Mouse (Mus musculus) forebrain, embryonic 11.5 days (tissue): Measurements from ENCODE around the gene Sbf2. TPM values are rescaled to one million over a fixed set of nuclear protein-coding genes. Genes with fewer than 3 reads are reported as not detected.
"Not testable (repeated sequence)": the region's sequence is repeated elsewhere in the genome, so short reads cannot be mapped to it uniquely, and the experiment has no call there.

Experiments
- ATAC-seq: fragments of 200-750 bp; cut with Nextera tagmentation; replicated peaks from 2 replicates; pipeline ENCODE4 v1.8.0; 2017; ENCODE audit warnings: moderate TSS enrichment; ENCODE audit not compliant: low FRiP score
- DNase-seq: peaks from one replicate; pipeline ENCODE4 v3.0.0-alpha.2; 2017; ENCODE audit warnings: low spot score
- H3K27ac ChIP-seq: fragments of 300-500 bp; sonication (generic); 2 replicates; pipeline ENCODE4 v1.5.1; 2014; ENCODE audit warnings: low read depth, low read length
- H3K27me3 ChIP-seq: fragments of 300-500 bp; sonication (generic); 2 replicates; pipeline ENCODE4 v1.6.1; 2014; ENCODE audit warnings: mild to moderate bottlenecking, low read length, mixed read lengths; ENCODE audit not compliant: control insufficient read depth, insufficient read depth
- H3K36me3 ChIP-seq: fragments of 300-500 bp; sonication (generic); 2 replicates; pipeline ENCODE4 v1.6.1; 2014; ENCODE audit warnings: mild to moderate bottlenecking, low read length, moderate library complexity, mixed read lengths; ENCODE audit not compliant: control insufficient read depth, insufficient read depth
- H3K4me1 ChIP-seq: fragments of 300-500 bp; sonication (generic); replicated peaks from 2 replicates; pipeline ENCODE4 v1.6.1; 2014; ENCODE audit warnings: low read length, mixed read lengths; ENCODE audit not compliant: control insufficient read depth, insufficient read depth
- H3K4me2 ChIP-seq: fragments of 300-500 bp; sonication (generic); 2 replicates; pipeline ENCODE4 v1.6.1; 2014; ENCODE audit warnings: low read depth, mild to moderate bottlenecking, low read length, moderate library complexity, mixed read lengths; ENCODE audit not compliant: severe bottlenecking
- H3K4me3 ChIP-seq: fragments of 300-500 bp; sonication (generic); 2 replicates; pipeline ENCODE4 v1.5.1; 2014; ENCODE audit warnings: low read depth, low read length
- H3K9ac ChIP-seq: fragments of 300-500 bp; sonication (generic); 2 replicates; pipeline ENCODE4 v1.6.1; 2014; ENCODE audit warnings: low read length
- H3K9me3 ChIP-seq: fragments of 300-500 bp; sonication (generic); 2 replicates; pipeline ENCODE4 v1.6.1; 2016; ENCODE audit warnings: low read length, mixed read lengths; ENCODE audit not compliant: control insufficient read depth
- WGBS: fragments of 180-500 bp; shearing (Covaris S2); extraction: QIAGEN DNeasy Blood & Tissue Kit; methylation state at CpG from one replicate; pipeline ENCODE4 v1.1.7; 2014; 5-methylcytosine and 5-hydroxymethylcytosine counted together
- polyA plus RNA-seq: library from polyadenylated mRNA; unstranded; fragments of >200 nt; fragmentation: Nextera tagmentation; extraction: Ambion mirVana; gene quantifications from 2 replicates; pipeline ENCODE4 v1.2.1, GENCODE M21; 2014

The Sbf2 gene
- polyA plus RNA-seq, 1 experiment from 2014 or later, result 45.1 TPM

- DNase-seq, result no peak
- WGBS, result 87% methylated on average over 1 of the region's 1 CpGs
Observed at GRCm38 (mm10) chr7:110561647-110562046, 53.1 kb downstream of the Sbf2 start.

DNA sequence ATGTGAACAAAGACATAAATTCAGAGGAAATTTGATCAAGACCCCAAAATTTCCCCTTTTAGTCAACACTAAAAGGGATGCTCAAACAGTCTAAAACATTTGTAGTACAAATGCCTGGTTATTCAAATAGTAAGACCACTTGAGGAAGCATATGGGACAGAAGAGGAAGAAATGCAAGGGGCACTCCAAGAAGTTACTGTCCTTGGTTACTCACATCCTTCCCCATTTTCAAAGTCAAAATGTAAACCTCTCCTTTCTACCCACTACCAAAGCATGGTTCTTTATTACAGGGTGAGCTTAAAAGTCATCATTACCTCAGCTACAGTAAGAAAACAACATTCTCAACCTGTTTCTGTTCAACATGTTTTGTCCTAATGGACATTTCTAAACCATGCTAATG lies 57.7 kb downstream of the Sbf2 start:
- ATAC-seq (no peak), DNase-seq (no peak)
- Histone ChIP-seq H3K4me3 (no peak overlapping the region), H3K9ac (no peak overlapping the region), H3K27ac (no peak overlapping the region), H3K4me2 (no peak overlapping the region), H3K36me3 (no peaks in the 10 kb centered on the region; the same call in 1 of the 2 replicates), H3K27me3 (no peaks in the 10 kb centered on the region), H3K9me3 (no peaks in the 10 kb centered on the region), H3K4me1 (no peaks in the 10 kb centered on the region; the same call in 1 of the 2 replicates)

More at GRCm38 (mm10) chr7:110561647-110562046, 53.1 kb downstream of the Sbf2 start:
- Histone ChIP-seq H3K27ac (no peak overlapping the region), H3K4me3 (no peak overlapping the region), H3K9me3 (no peaks in the 10 kb centered on the region), H3K4me1 (no peaks in the 10 kb centered on the region), H3K36me3 (no peaks in the 10 kb centered on the region; the same call in 1 of the 2 replicates), H3K4me2 (no peak overlapping the region), H3K27me3 (no peaks in the 10 kb centered on the region), H3K9ac (no peak overlapping the region)
- ATAC-seq, result no peak

DNA sequence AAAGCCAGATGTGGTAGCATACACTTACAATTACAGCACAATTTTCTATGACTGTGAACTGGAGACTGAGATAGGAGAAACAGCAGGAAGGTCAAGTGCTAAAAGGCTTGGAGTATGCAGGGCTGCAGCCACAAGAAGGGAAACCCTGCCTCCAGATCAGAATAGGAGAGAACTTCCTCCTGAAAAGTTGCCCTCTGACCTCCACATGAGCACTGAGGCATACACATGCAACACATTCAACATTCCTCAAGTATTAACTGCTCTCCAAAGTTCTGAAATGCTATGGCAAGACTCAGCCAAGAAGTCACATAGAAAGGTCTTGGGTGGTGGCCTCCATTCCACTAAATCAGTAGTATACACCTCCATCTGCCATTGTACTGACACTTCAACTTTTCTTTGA lies 58.5 kb downstream of the Sbf2 start:
- ATAC-seq, result no peak
- H3K4me2 ChIP-seq, result no peak overlapping the region
- no peak overlapping the region for H3K9ac ChIP-seq
- H3K4me3 ChIP-seq, result no peak overlapping the region
- no peaks in the 10 kb centered on the region for H3K9me3 ChIP-seq
- no peaks in the 10 kb centered on the region for H3K27me3 ChIP-seq
- no peaks in the 10 kb centered on the region; the same call in 1 of the 2 replicates for H3K4me1 ChIP-seq
- H3K27ac ChIP-seq, result no peak overlapping the region
- DNase-seq, result no peak
- no peaks in the 10 kb centered on the region; the same call in 1 of the 2 replicates for H3K36me3 ChIP-seq

DNA sequence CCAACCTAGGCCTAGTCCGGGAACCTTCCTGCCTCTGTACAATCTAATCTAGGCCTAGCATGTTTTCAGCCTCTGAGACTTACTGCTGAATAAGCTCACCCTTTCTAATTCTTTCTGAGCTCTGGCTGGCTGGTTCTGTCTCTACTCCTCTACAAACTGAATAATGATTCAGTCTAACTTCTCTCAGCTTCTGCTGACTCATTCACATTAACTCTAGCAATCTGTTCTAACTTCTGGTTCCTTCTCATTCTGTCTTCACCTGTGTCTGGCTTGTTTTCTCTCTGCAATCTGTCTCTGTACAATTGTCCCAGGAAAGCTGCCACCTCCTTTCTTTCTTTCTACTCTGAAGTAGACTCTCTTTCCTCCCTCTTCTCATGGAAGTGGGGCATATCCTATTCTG lies 59.5 kb downstream of the Sbf2 start:
- no peak overlapping the region for H3K4me2 ChIP-seq
- DNase-seq (no peak), ATAC-seq (no peak)
- 87% methylated on average over 1 of the region's 1 CpGs for WGBS
- no peak overlapping the region for H3K9ac ChIP-seq
- H3K4me1 ChIP-seq, result no peaks in the 10 kb centered on the region; the same call in 1 of the 2 replicates
- no peak overlapping the region for H3K4me3 ChIP-seq
- no peaks in the 10 kb centered on the region for H3K9me3 ChIP-seq
- no peaks in the 10 kb centered on the region; the same call in 1 of the 2 replicates for H3K36me3 ChIP-seq
- H3K27me3 ChIP-seq, result no peaks in the 10 kb centered on the region
- no peak overlapping the region for H3K27ac ChIP-seq

- H3K4me1 ChIP-seq, result no peaks in the 10 kb centered on the region
- H3K9ac ChIP-seq, result no peak overlapping the region
- H3K4me2 ChIP-seq, result no peak overlapping the region
- H3K4me3 ChIP-seq, result no peak overlapping the region
- no peaks in the 10 kb centered on the region for H3K36me3 ChIP-seq
- no peak for ATAC-seq
- no peak for DNase-seq
- no peak overlapping the region for H3K27ac ChIP-seq
- no peaks in the 10 kb centered on the region for H3K27me3 ChIP-seq
- H3K9me3 ChIP-seq, result no peaks in the 10 kb centered on the region
- WGBS, result 94% methylated on average over 1 of the region's 1 CpGs
Observed at GRCm38 (mm10) chr7:110548268-110548667, 66.5 kb downstream of the Sbf2 start.

GRCm38 (mm10) chr7:110543341-110543740 lies 71.4 kb downstream of the Sbf2 start:
- WGBS, result 92% methylated on average over 6 of the region's 6 CpGs
- Histone ChIP-seq H3K9ac (no peak overlapping the region), H3K4me3 (no peak overlapping the region), H3K27ac (no peak overlapping the region), H3K4me2 (no peak overlapping the region), H3K9me3 (no peaks in the 10 kb centered on the region), H3K4me1 (no peaks in the 10 kb centered on the region), H3K36me3 (no peaks in the 10 kb centered on the region), H3K27me3 (no peaks in the 10 kb centered on the region)
- ATAC-seq (no peak), DNase-seq (no peak)

DNA sequence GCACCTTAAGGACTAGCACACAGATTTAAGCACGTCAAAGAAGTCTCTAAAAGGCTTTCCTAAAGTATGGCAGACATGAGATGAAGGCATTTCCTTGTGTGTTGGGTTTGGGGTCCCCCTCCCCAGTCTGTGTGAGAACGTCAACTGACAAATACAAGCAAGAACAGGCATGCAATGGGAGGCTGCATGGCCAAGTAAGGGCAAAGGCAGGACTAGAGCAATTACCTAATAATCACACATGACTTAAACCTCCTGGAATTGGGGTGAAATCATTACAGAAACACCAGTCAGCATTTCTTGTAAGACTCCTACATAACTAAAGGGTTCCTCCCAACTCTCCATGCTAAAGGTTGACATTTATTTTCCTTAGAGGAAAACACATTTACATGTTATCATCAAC lies 75.5 kb downstream of the Sbf2 start:
- H3K36me3 ChIP-seq, result no peaks in the 10 kb centered on the region; the same call in 1 of the 2 replicates
- no peak for ATAC-seq
- DNase-seq, result no peak
- H3K9me3 ChIP-seq, result no peaks in the 10 kb centered on the region
- no peaks in the 10 kb centered on the region for H3K4me1 ChIP-seq
- no peak overlapping the region for H3K27ac ChIP-seq
- no peak overlapping the region for H3K4me2 ChIP-seq
- no peak overlapping the region for H3K4me3 ChIP-seq
- no peaks in the 10 kb centered on the region for H3K27me3 ChIP-seq
- WGBS, result 54% methylated on average over 2 of the region's 2 CpGs
- no peak overlapping the region for H3K9ac ChIP-seq

DNA sequence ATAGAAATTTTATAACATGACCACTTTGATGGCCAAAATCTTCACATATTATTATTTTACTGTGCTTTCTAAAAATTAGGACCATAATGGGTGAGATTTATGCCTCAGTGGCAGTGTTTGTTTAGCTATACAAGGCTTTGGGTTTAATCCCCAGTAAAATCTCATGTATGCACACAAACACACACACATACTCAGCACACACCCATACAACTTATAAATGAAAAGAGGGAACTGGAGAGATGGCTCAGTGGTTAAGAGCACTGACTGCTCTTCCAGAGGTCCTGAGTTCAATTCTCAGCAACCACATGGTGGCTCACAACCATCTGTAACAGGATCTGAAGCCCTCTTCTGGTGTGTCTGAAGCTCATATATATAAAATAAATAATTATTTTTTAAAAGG lies 84.4 kb downstream of the Sbf2 start:
- ATAC-seq, H3K36me3 ChIP-seq, H3K27me3 ChIP-seq: not testable (repeated sequence)

DNA sequence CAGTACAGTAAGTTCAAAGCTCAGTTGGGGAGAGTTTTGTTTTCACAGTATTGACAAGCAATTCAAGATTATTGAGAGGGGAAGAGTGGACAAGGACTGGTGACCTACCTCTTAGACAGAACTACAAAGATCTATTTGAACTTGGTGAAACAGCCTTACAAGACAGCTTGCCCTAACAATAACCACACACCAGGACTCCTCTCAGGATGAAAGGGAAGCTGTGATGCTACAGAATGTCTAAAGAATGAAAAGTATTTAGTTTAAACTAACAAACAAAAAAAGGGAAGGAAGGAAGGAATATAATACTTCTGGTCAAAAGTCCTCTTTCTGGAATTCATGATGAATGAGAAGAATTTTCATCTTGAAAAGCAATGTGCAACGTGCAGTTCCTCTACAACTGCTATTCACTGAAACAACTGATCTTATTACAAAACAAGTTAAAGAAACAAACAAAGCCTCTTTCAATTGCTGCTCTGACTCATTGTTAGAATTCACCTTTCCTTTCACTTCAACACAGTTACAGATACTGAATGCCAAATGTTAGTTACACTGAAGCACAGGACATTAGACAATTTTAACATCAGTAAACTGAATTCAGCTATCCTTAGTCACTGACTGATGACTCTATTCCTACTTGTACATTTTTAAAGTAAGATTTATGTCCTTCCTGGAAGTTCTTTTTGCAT lies 89.5 kb downstream of the Sbf2 start:
- no peak overlapping the region for H3K9ac ChIP-seq
- no peaks in the 10 kb centered on the region for H3K4me1 ChIP-seq
- ATAC-seq (no peak), DNase-seq (no peak)
- no peaks in the 10 kb centered on the region for H3K36me3 ChIP-seq
- H3K4me2 ChIP-seq, result no peak overlapping the region
- no peak overlapping the region for H3K27ac ChIP-seq
- H3K27me3 ChIP-seq, result no peaks in the 10 kb centered on the region
- WGBS, result 18% methylated on average over 1 of the region's 1 CpGs
- H3K9me3 ChIP-seq, result no peaks in the 10 kb centered on the region
- no peak overlapping the region for H3K4me3 ChIP-seq

More for the DNA sequence above, 84.4 kb downstream of the Sbf2 start:
- H3K9ac ChIP-seq, H3K27ac ChIP-seq, H3K4me2 ChIP-seq, H3K4me1 ChIP-seq, DNase-seq, H3K4me3 ChIP-seq, H3K9me3 ChIP-seq: not testable (repeated sequence)
